Mouse (Mus musculus) right cerebral cortex, postnatal 10 days (tissue): ENCODE measurements around the gene Akirin1.
A peak's percentile ranks its signal among the peaks of the same experiment; 100 is the strongest.

Experiments used
- DNase-seq, 2 experiments: peaks; one replicate each; pipeline ENCODE4 v3.0.0; 2021; ENCODE audit warnings: low spot score in 2 of 2

Akirin1 gene

DNA sequence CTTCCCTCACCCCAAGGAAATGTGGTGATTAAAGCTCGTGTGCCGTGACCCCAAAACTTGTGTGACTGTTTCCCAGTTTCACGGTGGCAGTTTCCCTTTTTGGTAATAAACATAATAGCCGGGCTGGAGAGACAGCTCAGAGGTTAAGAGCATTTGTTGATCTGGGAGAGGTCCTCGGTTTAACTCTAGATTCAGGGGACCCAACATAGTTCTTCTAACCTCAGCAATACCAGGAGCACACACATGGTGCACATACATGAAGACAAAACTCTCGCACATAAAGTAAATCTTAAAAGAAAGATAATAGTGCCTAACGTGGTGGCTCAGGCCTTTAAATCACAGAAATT, 31.7 kb downstream of the Akirin1 start:
- no peak for DNase-seq

DNA sequence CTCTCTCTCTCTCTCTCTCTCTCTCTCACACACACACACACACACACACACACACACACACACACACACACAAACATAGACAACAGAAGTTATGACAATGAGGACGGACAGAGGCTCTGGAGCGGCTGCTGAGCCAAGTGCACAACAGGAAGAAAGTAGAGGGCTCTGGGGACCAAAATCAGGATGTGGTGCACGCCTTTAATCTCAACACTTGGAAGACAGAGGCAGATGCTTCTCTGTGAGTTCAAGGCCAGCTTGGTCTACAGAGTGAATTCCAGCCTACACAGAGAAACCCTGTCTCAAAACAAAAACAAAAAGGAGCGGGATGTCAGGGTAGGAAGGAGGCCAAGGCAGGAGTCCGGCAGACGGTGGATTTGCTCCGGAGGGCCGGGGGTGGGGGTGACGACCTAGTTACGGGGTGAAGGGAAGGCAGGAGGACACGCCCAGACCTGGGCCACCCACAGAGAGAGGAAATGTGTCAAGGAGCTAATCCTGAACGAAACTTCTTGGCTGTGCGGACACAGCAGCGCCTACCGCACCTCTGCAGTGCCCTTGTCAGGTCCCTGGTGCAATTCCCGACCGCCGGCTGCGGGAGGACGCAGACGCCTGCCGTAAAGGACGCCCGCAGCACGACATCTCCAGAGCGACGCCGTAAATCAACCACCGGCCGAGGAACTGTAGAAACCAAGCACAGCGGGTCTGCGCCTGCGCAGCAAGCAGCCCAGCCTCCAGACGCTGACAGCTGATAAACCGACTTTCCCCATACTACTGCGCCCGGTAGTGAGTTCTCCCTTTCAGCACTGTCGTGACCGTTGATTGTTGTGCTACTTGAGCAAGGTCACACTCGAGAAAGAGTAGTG, 32.3 kb downstream of the Akirin1 start, which contains the start of gene Ndufs5:
Ndufs5 (minus strand) TSS at position 629 of the 860 bp plus-strand sequence.
- DNase-seq = peak; percentile 97 to 99

DNA sequence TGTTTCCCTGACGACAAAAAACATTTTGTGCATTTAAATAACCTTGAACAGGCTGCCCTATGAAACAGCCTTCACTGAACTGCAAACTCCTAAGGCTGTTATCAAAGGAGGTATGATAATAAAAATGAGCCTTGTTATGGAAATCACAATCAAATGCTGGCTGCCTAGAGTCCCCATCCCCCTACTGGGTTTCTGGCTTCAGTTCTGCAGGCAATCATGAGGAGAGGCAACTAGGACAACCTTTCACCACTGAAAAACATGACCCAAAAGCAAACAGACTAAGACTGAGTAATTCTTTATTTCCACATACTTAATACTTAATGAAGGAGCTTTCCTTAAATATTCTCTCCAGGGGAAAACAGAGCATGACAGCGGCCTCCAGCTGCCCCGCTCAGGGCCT, 37.7 kb downstream of the Akirin1 start:
- DNase-seq = no peak

DNA sequence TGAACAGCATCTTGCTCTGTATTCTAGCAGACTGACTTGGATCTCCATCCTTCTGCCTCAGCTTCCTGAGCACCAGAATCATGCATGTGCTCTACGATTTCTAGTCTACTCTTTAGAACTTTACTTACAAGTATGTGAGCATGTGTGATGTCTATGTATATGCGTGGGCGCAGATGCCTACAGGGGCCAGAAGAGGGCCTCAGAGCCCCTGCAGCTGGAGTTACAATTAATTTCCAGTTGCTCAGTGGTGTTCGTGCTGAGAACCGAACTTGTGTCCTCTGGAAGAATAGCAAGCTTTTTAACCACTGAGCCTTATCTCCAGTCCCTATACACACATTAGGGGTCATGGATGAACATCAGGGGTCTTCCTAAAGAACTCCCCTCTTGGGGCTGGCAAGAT, 42.8 kb downstream of the Akirin1 start:
- DNase-seq = no peak

DNA sequence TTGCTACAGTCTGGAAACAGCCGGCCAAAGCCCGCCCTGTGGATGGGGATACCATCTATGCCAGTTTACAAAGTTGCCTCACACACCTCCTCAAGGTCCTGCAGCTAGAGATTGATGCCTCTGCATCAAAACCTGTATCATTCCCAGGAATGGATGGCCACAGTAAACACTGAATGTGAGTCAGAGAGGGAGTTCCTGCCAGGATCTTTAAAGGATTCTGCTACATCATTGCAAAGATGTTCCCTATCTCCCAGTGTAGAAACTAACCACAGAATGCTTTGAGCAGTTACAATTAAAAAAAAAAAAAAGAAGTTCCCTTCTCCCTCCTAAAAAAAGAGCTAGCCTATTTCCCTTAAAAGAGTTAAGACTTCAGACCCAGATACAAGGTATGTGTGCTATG, 44.8 kb downstream of the Akirin1 start:
- DNase-seq = no peak

DNA sequence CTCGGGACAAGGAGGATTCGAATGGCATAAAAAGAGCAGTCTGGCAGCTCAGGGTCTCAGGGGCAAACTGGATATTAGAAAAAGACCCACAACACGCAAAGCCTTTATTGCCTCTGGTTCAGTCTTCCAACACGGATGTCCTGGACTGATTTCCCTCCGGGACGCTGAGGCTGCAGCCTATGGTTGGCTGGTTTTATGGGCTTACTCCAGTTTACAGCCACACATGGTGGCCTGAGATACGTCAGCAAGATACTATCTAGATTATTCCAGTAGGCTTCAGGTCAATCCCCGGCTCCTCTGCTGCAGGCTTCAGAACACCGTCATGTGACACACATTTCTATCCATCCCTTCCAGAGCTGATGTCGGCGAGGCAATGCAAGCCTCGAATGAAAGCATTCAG, 56.8 kb downstream of the Akirin1 start:
- DNase-seq = no peak

DNA sequence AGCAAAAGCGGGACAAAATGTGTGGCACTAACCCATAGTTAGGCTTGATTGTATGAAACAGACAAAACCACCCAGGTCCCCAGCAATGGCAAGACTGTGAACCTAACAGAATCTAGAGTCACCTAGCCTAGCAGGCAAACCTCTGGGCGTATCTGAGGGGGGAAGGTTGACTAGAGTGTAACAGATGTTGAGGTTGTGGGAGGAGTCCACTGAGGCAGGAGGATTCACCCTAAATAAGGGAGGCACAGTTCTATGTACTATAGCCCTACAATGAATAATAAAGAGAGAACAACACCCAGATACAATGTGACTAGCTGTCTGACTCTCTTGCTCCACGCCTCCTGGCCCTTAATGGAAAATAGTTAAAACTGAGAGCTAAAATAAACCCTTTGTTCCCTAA, 58.1 kb downstream of the Akirin1 start:
- DNase-seq = no peak

DNA sequence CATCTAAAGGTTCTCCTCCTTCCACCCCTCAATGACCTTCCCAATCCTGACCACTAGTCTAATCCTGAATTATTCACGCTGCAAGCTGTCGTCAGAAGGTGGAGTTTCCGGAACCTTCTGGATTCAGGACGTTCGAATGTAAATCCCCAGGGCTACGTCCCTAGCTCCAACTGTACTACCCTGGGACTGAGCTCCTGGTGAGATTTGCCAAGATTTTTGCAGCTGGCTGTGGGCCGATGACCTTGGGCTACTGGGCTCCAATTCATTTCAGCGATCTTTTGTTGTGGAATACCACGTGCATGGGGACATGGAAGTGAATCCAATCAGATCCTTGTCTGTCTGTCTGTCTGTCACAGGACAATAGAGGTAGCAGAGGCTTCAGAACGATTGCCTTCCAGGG, 59.8 kb downstream of the Akirin1 start:
- DNase-seq = no peak

DNA sequence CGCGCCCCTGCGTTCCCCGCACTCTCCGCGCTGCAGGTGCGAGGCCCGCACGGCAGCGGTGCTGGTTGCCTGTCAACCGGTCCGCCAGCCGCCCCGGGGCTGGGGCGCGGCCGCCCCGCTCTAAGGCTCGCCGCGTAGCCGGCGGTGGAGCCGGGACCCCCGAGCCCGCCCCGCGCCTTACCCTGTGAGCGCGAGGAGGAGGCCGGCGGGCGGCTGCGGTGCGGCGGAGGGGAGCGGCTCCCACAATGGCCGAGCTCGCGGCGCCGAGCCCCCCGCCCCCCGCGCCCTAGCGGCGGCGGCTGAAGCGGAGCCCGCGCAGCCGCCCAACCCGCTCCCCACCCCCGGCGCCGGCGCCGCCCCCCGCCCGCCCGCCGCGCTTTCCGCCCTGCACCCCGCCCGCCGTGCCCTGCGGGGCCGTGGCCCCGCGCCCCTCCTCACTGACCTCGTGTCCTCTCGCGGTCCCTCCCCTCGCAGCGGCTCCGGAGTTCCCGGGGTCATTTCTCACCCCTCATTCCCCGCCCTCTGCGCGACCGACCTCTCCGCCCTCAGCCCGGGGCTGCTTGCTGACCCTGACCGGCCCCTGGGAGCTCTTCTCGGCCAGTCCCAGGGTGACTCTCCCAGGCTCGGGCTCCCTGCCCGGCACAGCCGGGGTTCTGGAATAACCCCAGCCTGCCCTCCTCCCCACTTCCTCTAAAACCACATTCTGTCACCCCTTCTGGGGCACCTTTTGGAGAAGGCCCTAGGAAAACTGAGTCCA, 62.9 kb downstream of the Akirin1 start:
- DNase-seq = peak; percentile 53 to 66

DNA sequence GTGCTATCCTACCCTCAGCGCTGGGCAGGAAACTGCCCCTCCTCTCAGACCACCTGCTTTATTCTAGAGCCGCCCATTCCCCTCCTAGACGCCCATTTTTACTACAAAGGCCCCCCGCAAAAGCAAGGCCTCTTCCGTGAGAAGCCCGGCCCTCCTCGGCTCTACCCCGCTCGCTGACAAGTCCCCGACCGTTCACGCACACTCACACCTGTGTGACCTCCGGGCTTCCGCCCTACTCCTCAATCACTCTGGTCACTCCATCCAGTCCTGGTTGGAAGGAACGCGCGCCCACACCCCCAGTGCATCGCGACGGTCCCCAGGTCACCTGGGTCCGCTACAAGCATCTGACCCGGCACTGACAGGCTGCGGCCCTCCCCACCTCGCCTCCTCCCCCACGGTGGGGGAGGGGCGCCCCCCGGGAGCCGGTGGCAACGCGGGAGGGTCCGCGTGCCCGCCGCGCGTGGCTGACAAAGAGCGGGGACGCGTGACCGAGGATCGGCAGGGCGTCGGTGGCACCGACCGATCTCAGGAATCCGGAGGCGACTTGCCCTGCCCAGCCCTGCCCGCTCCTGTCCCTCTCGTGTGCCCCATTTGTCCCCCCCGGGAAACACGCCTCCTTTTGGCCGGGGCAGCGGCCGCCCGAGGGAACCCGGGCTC, 63.6 kb downstream of the Akirin1 start:
- DNase-seq = peak; percentile 57 to 67

DNA sequence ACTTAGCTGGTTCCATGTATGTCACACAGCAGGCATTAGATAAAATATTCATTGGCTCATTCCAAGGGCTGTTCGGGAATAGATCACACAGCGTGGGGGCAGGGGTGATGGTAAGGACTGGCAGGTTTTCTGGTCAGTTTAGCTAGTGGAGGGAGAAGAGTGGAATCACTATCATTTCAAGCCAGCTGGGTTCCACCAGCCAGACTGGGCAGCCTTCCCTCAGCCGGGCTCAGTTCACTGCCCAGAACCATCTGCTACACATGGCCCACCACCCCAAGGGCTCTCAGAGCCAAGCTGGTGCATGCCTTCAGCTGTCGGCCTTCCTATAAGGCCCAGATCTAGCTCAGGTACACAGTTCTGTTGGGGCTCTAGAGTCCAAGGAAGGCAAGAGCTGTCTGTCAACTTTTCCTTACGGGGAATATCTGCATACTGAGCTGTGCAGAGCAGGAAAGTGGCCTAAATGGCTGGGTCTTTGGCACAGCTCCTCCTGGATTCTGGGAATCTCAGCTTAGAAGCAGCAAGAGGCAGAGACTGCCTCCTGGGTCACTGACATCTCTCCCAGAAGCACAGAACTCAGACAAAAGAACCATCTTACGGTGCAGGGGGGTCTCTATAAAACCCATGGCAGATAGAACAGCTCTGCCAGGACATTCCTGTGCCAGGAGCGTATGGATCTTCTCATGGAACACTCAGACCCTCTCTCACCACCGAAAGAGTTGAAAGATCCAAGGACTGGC, 64.5 kb downstream of the Akirin1 start:
- DNase-seq = peak; percentile 66 to 68

DNA sequence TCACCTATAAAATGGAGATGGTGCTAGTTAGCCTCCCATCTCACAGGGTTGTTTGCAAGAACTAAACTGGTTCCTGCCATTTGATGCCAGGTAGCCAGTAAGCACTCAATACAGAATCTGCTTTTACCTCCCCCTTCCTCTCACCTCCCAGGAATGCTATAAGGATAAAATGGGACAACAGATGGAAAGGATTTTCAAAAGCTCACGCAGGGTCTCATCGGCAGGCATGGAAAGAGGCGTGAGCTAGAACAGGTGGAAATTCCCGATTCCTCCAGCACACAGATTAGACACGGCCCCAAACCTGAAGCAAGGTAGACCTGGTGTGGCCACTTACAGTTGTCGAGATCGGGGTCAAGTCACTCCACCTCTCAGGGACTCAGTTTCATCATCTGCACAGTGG, 65.1 kb downstream of the Akirin1 start:
- no peak for DNase-seq
